Mouse (Mus musculus) midbrain, postnatal 0 days (tissue): ENCODE measurements around the gene Plekhg5. TPM values are rescaled to one million over a fixed set of nuclear protein-coding genes. Genes with fewer than 3 reads are reported as not detected.

ENCODE experiments used
- ATAC-seq: fragments of 200-750 bp; cut with Nextera tagmentation; 2 replicates; pipeline ENCODE4 v1.8.0; 2017; ENCODE audit warnings: moderate number of reproducible peaks, mild to moderate bottlenecking, moderate TSS enrichment, moderate library complexity; ENCODE audit not compliant: low FRiP score
- DNase-seq: peaks from one replicate; pipeline ENCODE4 v3.0.0-alpha.2; 2015; ENCODE audit warnings: low spot score
- H3K27ac ChIP-seq: fragments of 300-500 bp; sonication (generic); 2 replicates; pipeline ENCODE4 v1.5.1; 2014; ENCODE audit warnings: low read depth, mild to moderate bottlenecking, low read length, mixed read lengths
- H3K27me3 ChIP-seq: fragments of 300-500 bp; sonication (generic); 2 replicates; pipeline ENCODE4 v1.6.1; 2014; ENCODE audit warnings: low read length, control low read depth, mixed read lengths; ENCODE audit not compliant: insufficient read depth
- H3K36me3 ChIP-seq: fragments of 300-500 bp; sonication (generic); 2 replicates; pipeline ENCODE4 v1.6.1; 2014; ENCODE audit warnings: low read length, control low read depth, mixed read lengths; ENCODE audit not compliant: insufficient read depth
- H3K4me1 ChIP-seq: fragments of 300-500 bp; sonication (generic); 2 replicates; pipeline ENCODE4 v1.6.1; 2014; ENCODE audit warnings: mild to moderate bottlenecking, control low read depth, antibody characterized with exemption, low read length, mixed read lengths; ENCODE audit not compliant: insufficient read depth
- H3K4me2 ChIP-seq: fragments of 300-500 bp; sonication (generic); 2 replicates; pipeline ENCODE4 v1.6.1; 2014; ENCODE audit warnings: low read depth, mild to moderate bottlenecking, low read length, mixed read lengths; ENCODE audit not compliant: poor library complexity, severe bottlenecking
- H3K4me3 ChIP-seq: fragments of 300-500 bp; sonication (generic); 2 replicates; pipeline ENCODE4 v1.5.1; 2014; ENCODE audit warnings: low read depth, mild to moderate bottlenecking, low read length, moderate library complexity
- H3K9ac ChIP-seq: fragments of 300-500 bp; sonication (generic); replicated peaks from 2 replicates; pipeline ENCODE4 v1.6.1; 2014; ENCODE audit warnings: mild to moderate bottlenecking, low read length, moderate library complexity, mixed read lengths; ENCODE audit not compliant: poor library complexity, severe bottlenecking
- H3K9me3 ChIP-seq: fragments of 300-500 bp; sonication (generic); 2 replicates; pipeline ENCODE4 v1.6.1; 2016; ENCODE audit warnings: low read length, control low read depth
- CTCF ChIP-seq: IDR thresholded peaks from 2 replicates; pipeline ENCODE4 v1.5.1; 2016; ENCODE audit warnings: antibody characterized with exemption, mild to moderate bottlenecking
- WGBS: fragments of 180-500 bp; shearing (Covaris S2); extraction: QIAGEN DNeasy Blood & Tissue Kit; methylation state at CpG from one replicate; pipeline ENCODE4 v1.1.7; 2014; 5-methylcytosine and 5-hydroxymethylcytosine counted together
- polyA plus RNA-seq: library from polyadenylated mRNA; unstranded; fragments of >200 nt; fragmentation: Nextera tagmentation; extraction: Ambion mirVana; gene quantifications from 2 replicates; pipeline ENCODE4 v1.2.1, GENCODE M21; 2015
- total RNA-seq: library from RNA; depleted of rRNA; stranded (reverse); fragments of >200 nt; gene quantifications from 2 replicates; pipeline ENCODE4 v1.2.3, GENCODE M21; 2014

The Plekhg5 gene
- total and polyA plus RNA-seq, 2 experiments from 2014 or later, result 13.0 to 33.5 TPM

GRCm38 (mm10) chr4:152155019-152155418 is 82.7 kb downstream of the Plekhg5 start:
- WGBS, result 73% methylated on average over 4 of the region's 4 CpGs
- DNase-seq (no peak), ATAC-seq (no peak)
- no peaks in the 10 kb centered on the region for H3K9me3 ChIP-seq
- H3K36me3 ChIP-seq, result no peaks in the 10 kb centered on the region
- TF ChIP-seq CTCF, result 0 out of 2 replicates have a peak, but pooled peaks have one; percentile 26
- no peak overlapping the region for H3K4me3 ChIP-seq
- no peak overlapping the region for H3K27ac ChIP-seq
- no peak overlapping the region for H3K9ac ChIP-seq
- peaks cover 67% of the 10 kb centered on the region for H3K27me3 ChIP-seq
- peaks cover 4% of the 10 kb centered on the region; the same call in 1 of the 2 replicates for H3K4me1 ChIP-seq
- H3K4me2 ChIP-seq, result no peak overlapping the region

- Histone ChIP-seq H3K4me1 (peaks cover 4% of the 10 kb centered on the region; the same call in 1 of the 2 replicates), H3K36me3 (no peaks in the 10 kb centered on the region), H3K9ac (no peak overlapping the region), H3K27ac (no peak overlapping the region), H3K9me3 (no peaks in the 10 kb centered on the region), H3K4me2 (no peak overlapping the region), H3K4me3 (0 out of 2 replicates have a peak overlapping the region, but pooled peaks have one; percentile 1), H3K27me3 (peaks cover 64% of the 10 kb centered on the region)
- ATAC-seq, result peak; percentile 41; the same call in 1 of the 2 replicates
- peak; percentile 54 for DNase-seq
- 16% methylated on average over 21 of the region's 21 CpGs for WGBS
- peak; percentile 78 for TF ChIP-seq CTCF
Measured at GRCm38 (mm10) chr4:152157779-152158584, 85.7 kb downstream of the Plekhg5 start.

- no peak for ATAC-seq
- Histone ChIP-seq H3K4me2 (peak within 1 kb of the TSS; percentile 29; the same call in 1 of the 2 replicates), H3K4me3 (0 out of 2 replicates have a peak within 1 kb of the TSS, but pooled peaks have one; percentile 1), H3K9ac (no peak within 1 kb of the TSS), H3K4me1 (peaks cover 4% of the 10 kb centered on the region; the same call in 1 of the 2 replicates), H3K27me3 (peaks cover 57% of the 10 kb centered on the region), H3K9me3 (no peaks in the 10 kb centered on the region), H3K27ac (no peak within 1 kb of the TSS), H3K36me3 (no peaks in the 10 kb centered on the region)
- WGBS, result 3% methylated on average over 35 of the region's 35 CpGs
- no peak for DNase-seq
- TF ChIP-seq CTCF, result no peak
Measured at GRCm38 (mm10) chr4:152158585-152159284, 86.4 kb downstream of the Plekhg5 start, which contains the start of gene Hes2. Hes2 (plus strand) TSS chr4:152158867.

GRCm38 (mm10) chr4:152159285-152159678 is 87.0 kb downstream of the Plekhg5 start:
- Histone ChIP-seq H3K9ac (no peak overlapping the region), H3K36me3 (no peaks in the 10 kb centered on the region), H3K27ac (no peak overlapping the region), H3K4me3 (no peak overlapping the region), H3K4me1 (peaks cover 4% of the 10 kb centered on the region; the same call in 1 of the 2 replicates), H3K4me2 (peak overlapping the region; percentile 29; the same call in 1 of the 2 replicates), H3K27me3 (peaks cover 56% of the 10 kb centered on the region), H3K9me3 (no peaks in the 10 kb centered on the region)
- no peak for ATAC-seq
- WGBS, result 2% methylated on average over 18 of the region's 19 CpGs
- DNase-seq, result no peak
- TF ChIP-seq CTCF, result no peak

GRCm38 (mm10) chr4:152160748-152161147 is 88.5 kb downstream of the Plekhg5 start:
- Histone ChIP-seq H3K9me3 (no peaks in the 10 kb centered on the region), H3K36me3 (no peaks in the 10 kb centered on the region), H3K4me1 (peaks cover 4% of the 10 kb centered on the region; the same call in 1 of the 2 replicates), H3K9ac (no peak overlapping the region), H3K4me2 (no peak overlapping the region), H3K4me3 (no peak overlapping the region), H3K27me3 (peaks cover 53% of the 10 kb centered on the region), H3K27ac (no peak overlapping the region)
- DNase-seq (no peak), ATAC-seq (no peak)
- 37% methylated on average over 4 of the region's 4 CpGs for WGBS
- TF ChIP-seq CTCF, result no peak
